Mouse (Mus musculus) cerebellum, adult 2 months (tissue): ENCODE measurements around the gene Bcl2l2.

Experiments
- CTCF ChIP-seq: fragments of 200-500 bp; IDR thresholded peaks from 2 replicates; pipeline ENCODE4 v1.5.1; 2011; ENCODE audit warnings: low read depth, mild to moderate bottlenecking, control low read depth, low read length, moderate library complexity, borderline replicate concordance; ENCODE audit not compliant: insufficient read depth
- POLR2A ChIP-seq: fragments of 200-500 bp; IDR thresholded peaks from 2 replicates; pipeline ENCODE4 v1.6.1; 2011; ENCODE audit warnings: low read length, control low read depth, borderline replicate concordance; ENCODE audit not compliant: insufficient read depth

DNA sequence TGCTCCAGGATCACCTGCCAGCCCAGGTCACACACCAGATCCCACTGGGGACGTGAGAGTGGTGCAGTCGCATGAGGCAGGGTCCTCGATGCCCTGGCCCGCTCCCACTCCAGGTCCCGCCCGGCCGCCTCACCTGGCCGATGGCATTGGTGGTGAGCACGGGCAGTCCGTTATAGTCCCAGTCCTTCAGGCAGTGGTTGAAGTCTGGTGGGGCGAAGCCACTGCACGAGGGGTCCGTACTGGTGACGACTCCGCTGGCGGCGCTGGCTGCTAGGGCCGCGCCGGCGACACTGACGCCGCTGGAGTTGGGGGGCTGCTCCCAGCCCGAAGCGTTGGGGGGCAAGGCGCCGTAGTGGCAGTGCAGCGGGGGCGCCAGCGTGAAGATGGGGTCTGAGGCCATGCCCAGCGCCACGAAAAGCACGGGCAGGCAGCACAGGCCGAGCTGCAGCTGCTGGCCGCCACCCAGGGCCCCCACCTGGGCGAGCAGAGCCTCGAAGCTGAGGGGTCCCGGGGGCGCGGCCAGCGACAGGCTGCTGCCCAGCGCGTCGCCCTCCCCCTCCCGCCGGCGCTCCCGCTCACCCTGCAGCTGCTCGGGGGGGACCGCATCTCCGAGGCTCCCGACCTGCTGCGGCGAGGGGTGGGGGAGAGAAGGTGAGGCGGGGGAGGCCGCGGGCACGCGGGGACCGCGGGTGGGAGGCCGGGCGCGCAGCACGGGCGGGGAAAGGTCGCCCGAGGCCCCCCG lies 29.1 kb downstream of the Bcl2l2 start:
- TF ChIP-seq CTCF (no peak), POLR2A (no peak)
